Mouse (Mus musculus): ENCODE measurements at regions not wholly inside any gene's neighbourhood (a gene's known extent, or its start where the extent isn't known, plus 50 kb on each side); places are given as distances from the start of the nearest gene placed in this dataset.

GRCm38 (mm10) chr5:76055849-76056248 is 77.6 kb upstream of the Kdr start:
- no peaks in the 10 kb centered on the region for H3K36me3 ChIP-seq
- H3K9ac ChIP-seq: no peak overlapping the region
- H3K27me3 ChIP-seq: no peaks in the 10 kb centered on the region
- H3K4me1 ChIP-seq: no peaks in the 10 kb centered on the region
- H3K4me3 ChIP-seq: no peak overlapping the region
- WGBS: 39% methylated on average over 2 of the region's 2 CpGs
- no peak overlapping the region for H3K27ac ChIP-seq
- H3K9me3 ChIP-seq: no peaks in the 10 kb centered on the region
- ATAC-seq (ENCODE audit: low FRiP score, low read depth): no peak
- H3K4me2 ChIP-seq (replicated peaks): no peak overlapping the region

GRCm38 (mm10) chr5:76052782-76053181 is 74.5 kb upstream of the Kdr start:
- Histone ChIP-seq H3K9ac (no peak overlapping the region), H3K9me3 (no peaks in the 10 kb centered on the region), H3K4me3 (no peak overlapping the region), H3K27ac (no peak overlapping the region), H3K4me2 (replicated peaks) (no peak overlapping the region), H3K27me3 (no peaks in the 10 kb centered on the region), H3K4me1 (no peaks in the 10 kb centered on the region), H3K36me3 (no peaks in the 10 kb centered on the region)
- ATAC-seq (ENCODE audit: low FRiP score, low read depth): no peak
- WGBS: 83% methylated on average over 1 of the region's 1 CpGs

GRCm38 (mm10) chr5:76051658-76052057 is 73.4 kb upstream of the Kdr start:
- Histone ChIP-seq H3K9ac (no peak overlapping the region), H3K4me1 (no peaks in the 10 kb centered on the region), H3K4me3 (no peak overlapping the region), H3K27ac (no peak overlapping the region), H3K36me3 (no peaks in the 10 kb centered on the region), H3K9me3 (no peaks in the 10 kb centered on the region), H3K4me2 (replicated peaks) (no peak overlapping the region), H3K27me3 (no peaks in the 10 kb centered on the region)
- no peak for ATAC-seq (ENCODE audit: low FRiP score, low read depth)
- WGBS: 80% methylated on average over 2 of the region's 2 CpGs

GRCm38 (mm10) chr5:76048103-76048874 is 70.0 kb upstream of the Kdr start:
- no peaks in the 10 kb centered on the region for H3K9me3 ChIP-seq
- 66% methylated on average over 9 of the region's 9 CpGs for WGBS
- H3K9ac ChIP-seq: no peak overlapping the region
- H3K4me2 ChIP-seq (replicated peaks): no peak overlapping the region
- no peak overlapping the region for H3K4me3 ChIP-seq
- H3K36me3 ChIP-seq: no peaks in the 10 kb centered on the region
- H3K27me3 ChIP-seq: no peaks in the 10 kb centered on the region
- peak; percentile 40; the same call in 1 of the 2 replicates for ATAC-seq (ENCODE audit: low FRiP score, low read depth)
- H3K4me1 ChIP-seq: peaks cover 10% of the 10 kb centered on the region
- H3K27ac ChIP-seq: no peak overlapping the region

GRCm38 (mm10) chr5:76043521-76044510 is 65.6 kb upstream of the Kdr start:
- H3K9me3 ChIP-seq: no peaks in the 10 kb centered on the region
- no peaks in the 10 kb centered on the region for H3K36me3 ChIP-seq
- H3K27me3 ChIP-seq: no peaks in the 10 kb centered on the region
- 49% methylated on average over 14 of the region's 14 CpGs for WGBS
- H3K4me3 ChIP-seq: no peak overlapping the region
- H3K4me1 ChIP-seq: peaks cover 15% of the 10 kb centered on the region
- no peak overlapping the region for H3K27ac ChIP-seq
- H3K4me2 ChIP-seq (replicated peaks): no peak overlapping the region; the same call in 1 of the 2 replicates
- H3K9ac ChIP-seq: no peak overlapping the region
- ATAC-seq (ENCODE audit: low FRiP score, low read depth): no peak

- Histone ChIP-seq H3K36me3 (no peaks in the 10 kb centered on the region), H3K9me3 (peaks cover 5% of the 10 kb centered on the region; the same call in 1 of the 2 replicates), H3K9ac (no peak overlapping the region), H3K4me3 (no peak overlapping the region), H3K4me2 (replicated peaks) (no peak overlapping the region), H3K4me1 (peaks cover 15% of the 10 kb centered on the region), H3K27ac (no peak overlapping the region), H3K27me3 (no peaks in the 10 kb centered on the region)
- no peak for ATAC-seq (ENCODE audit: low FRiP score, low read depth)
- 65% methylated on average over 10 of the region's 10 CpGs for WGBS
These were observed 62.4 kb upstream of the Kdr start for GRCm38 (mm10) chr5:76040454-76041203.

GRCm38 (mm10) chr5:76028729-76029128 is 50.5 kb upstream of the Kdr start:
- H3K9ac ChIP-seq: no peak overlapping the region
- no peak for ATAC-seq (ENCODE audit: low FRiP score, low read depth)
- no peaks in the 10 kb centered on the region for H3K4me1 ChIP-seq
- H3K36me3 ChIP-seq: no peaks in the 10 kb centered on the region
- whole genome bisulfite sequencing: 43% methylated on average over 4 of the region's 4 CpGs
- H3K4me2 ChIP-seq (replicated peaks): no peak overlapping the region
- no peak overlapping the region for H3K4me3 ChIP-seq
- no peaks in the 10 kb centered on the region for H3K9me3 ChIP-seq
- no peaks in the 10 kb centered on the region for H3K27me3 ChIP-seq
- no peak overlapping the region for H3K27ac ChIP-seq

Data from limb, embryonic 13.5 days (tissue).